Mouse (Mus musculus) lung, postnatal 36 days (tissue): Measurements from ENCODE around the gene Olfr295.

Experiments used
- DNase-seq: peaks from one replicate; pipeline ENCODE4 v3.0.0; 2022; ENCODE audit warnings: mixed read lengths

The Olfr295 gene

GRCm38 (mm10) chr7:86583562-86583961 is at the start of gene Olfr295:
Gene Olfr295 (plus strand): TSS chr7:86583862.
- no peak for DNase-seq

- no peak for DNase-seq
Measured at GRCm38 (mm10) chr7:86616543-86616942, 32.9 kb downstream of the Olfr295 start, which contains the start of gene Olfr294. Gene Olfr294 (minus strand): TSS chr7:86616643.
